Mouse (Mus musculus): ENCODE data around the gene Olfr1369-ps1. TPM values are rescaled to one million over a fixed set of nuclear protein-coding genes. Genes with fewer than 3 reads are reported as not detected.

The Olfr1369-ps1 gene
- polyA plus RNA-seq, 1 experiment = not detected

GRCm38 (mm10) chr13:21160657-21161590, 49.6 kb downstream of the Olfr1369-ps1 start:
- TF ChIP-seq CTCF (IDR thresholded peaks at IDR 0.05; ENCODE audit: control insufficient read depth, insufficient read depth, insufficient replicate concordance, low read depth, low read length) (no peak), POLR2A (IDR thresholded peaks at IDR 0.05; ENCODE audit: control insufficient read depth, low read depth, low read length) (no peak)
- Histone ChIP-seq H3K27me3 (ENCODE audit: control insufficient read depth, insufficient read depth, low read length) (no peaks in the 10 kb centered on the region), H3K4me3 (ENCODE audit: control insufficient read depth, low read depth, low read length) (peak overlapping the region; percentile 65; the same call in 1 of the 2 replicates), H3K4me1 (ENCODE audit: control insufficient read depth, insufficient read depth, low read length) (peaks cover 17% of the 10 kb centered on the region), H3K27ac (ENCODE audit: control insufficient read depth, insufficient read depth, low read depth, low read length) (no peak overlapping the region), H3K36me3 (ENCODE audit: control insufficient read depth, insufficient read depth, low read length) (no peaks in the 10 kb centered on the region)

GRCm38 (mm10) chr13:21161591-21161990, 50.3 kb downstream of the Olfr1369-ps1 start:
- Histone ChIP-seq H3K27me3 (ENCODE audit: control insufficient read depth, insufficient read depth, low read length) (no peaks in the 10 kb centered on the region), H3K4me1 (ENCODE audit: control insufficient read depth, insufficient read depth, low read length) (peaks cover 17% of the 10 kb centered on the region), H3K27ac (ENCODE audit: control insufficient read depth, insufficient read depth, low read depth, low read length) (no peak overlapping the region), H3K36me3 (ENCODE audit: control insufficient read depth, insufficient read depth, low read length) (no peaks in the 10 kb centered on the region), H3K4me3 (ENCODE audit: control insufficient read depth, low read depth, low read length) (no peak overlapping the region)
- TF ChIP-seq CTCF (IDR thresholded peaks at IDR 0.05; ENCODE audit: control insufficient read depth, insufficient read depth, insufficient replicate concordance, low read depth, low read length) (no peak), POLR2A (IDR thresholded peaks at IDR 0.05; ENCODE audit: control insufficient read depth, low read depth, low read length) (no peak)

GRCm38 (mm10) chr13:21162591-21162990, 51.3 kb downstream of the Olfr1369-ps1 start:
- Histone ChIP-seq H3K4me1 (ENCODE audit: control insufficient read depth, insufficient read depth, low read length) (peaks cover 17% of the 10 kb centered on the region), H3K27ac (ENCODE audit: control insufficient read depth, insufficient read depth, low read depth, low read length) (no peak overlapping the region), H3K4me3 (ENCODE audit: control insufficient read depth, low read depth, low read length) (no peak overlapping the region), H3K36me3 (ENCODE audit: control insufficient read depth, insufficient read depth, low read length) (no peaks in the 10 kb centered on the region), H3K27me3 (ENCODE audit: control insufficient read depth, insufficient read depth, low read length) (no peaks in the 10 kb centered on the region)
- TF ChIP-seq POLR2A (IDR thresholded peaks at IDR 0.05; ENCODE audit: control insufficient read depth, low read depth, low read length) = no peak
- TF ChIP-seq CTCF (IDR thresholded peaks at IDR 0.05; ENCODE audit: control insufficient read depth, insufficient read depth, insufficient replicate concordance, low read depth, low read length) = no peak

GRCm38 (mm10) chr13:21166936-21167909, 55.9 kb downstream of the Olfr1369-ps1 start:
- TF ChIP-seq POLR2A (IDR thresholded peaks at IDR 0.05; ENCODE audit: control insufficient read depth, low read depth, low read length) (no peak), CTCF (IDR thresholded peaks at IDR 0.05; ENCODE audit: control insufficient read depth, insufficient read depth, insufficient replicate concordance, low read depth, low read length) (no peak)
- H3K36me3 ChIP-seq (ENCODE audit: control insufficient read depth, insufficient read depth, low read length) = no peaks in the 10 kb centered on the region
- H3K27me3 ChIP-seq (ENCODE audit: control insufficient read depth, insufficient read depth, low read length) = no peaks in the 10 kb centered on the region
- H3K4me1 ChIP-seq (ENCODE audit: control insufficient read depth, insufficient read depth, low read length) = peaks cover 5% of the 10 kb centered on the region
- peak overlapping the region; percentile 37; the same call in 1 of the 2 replicates for H3K4me3 ChIP-seq (ENCODE audit: control insufficient read depth, low read depth, low read length)
- no peak overlapping the region for H3K27ac ChIP-seq (ENCODE audit: control insufficient read depth, insufficient read depth, low read depth, low read length)

GRCm38 (mm10) chr13:21167910-21168300, 56.6 kb downstream of the Olfr1369-ps1 start:
- Histone ChIP-seq H3K4me3 (ENCODE audit: control insufficient read depth, low read depth, low read length) (no peak overlapping the region; the same call in 1 of the 2 replicates), H3K36me3 (ENCODE audit: control insufficient read depth, insufficient read depth, low read length) (no peaks in the 10 kb centered on the region), H3K27ac (ENCODE audit: control insufficient read depth, insufficient read depth, low read depth, low read length) (no peak overlapping the region), H3K27me3 (ENCODE audit: control insufficient read depth, insufficient read depth, low read length) (no peaks in the 10 kb centered on the region), H3K4me1 (ENCODE audit: control insufficient read depth, insufficient read depth, low read length) (peaks cover 8% of the 10 kb centered on the region)
- no peak for TF ChIP-seq CTCF (IDR thresholded peaks at IDR 0.05; ENCODE audit: control insufficient read depth, insufficient read depth, insufficient replicate concordance, low read depth, low read length)
- TF ChIP-seq POLR2A (IDR thresholded peaks at IDR 0.05; ENCODE audit: control insufficient read depth, low read depth, low read length) = no peak

GRCm38 (mm10) chr13:21168371-21169011, 57.2 kb downstream of the Olfr1369-ps1 start:
- Histone ChIP-seq H3K36me3 (ENCODE audit: control insufficient read depth, insufficient read depth, low read length) (no peaks in the 10 kb centered on the region), H3K27me3 (ENCODE audit: control insufficient read depth, insufficient read depth, low read length) (no peaks in the 10 kb centered on the region), H3K4me3 (ENCODE audit: control insufficient read depth, low read depth, low read length) (peak overlapping the region; percentile 74), H3K4me1 (ENCODE audit: control insufficient read depth, insufficient read depth, low read length) (peaks cover 10% of the 10 kb centered on the region), H3K27ac (ENCODE audit: control insufficient read depth, insufficient read depth, low read depth, low read length) (no peak overlapping the region)
- TF ChIP-seq CTCF (IDR thresholded peaks at IDR 0.05; ENCODE audit: control insufficient read depth, insufficient read depth, insufficient replicate concordance, low read depth, low read length) (no peak), POLR2A (IDR thresholded peaks at IDR 0.05; ENCODE audit: control insufficient read depth, low read depth, low read length) (no peak)

Other genes with a start within 250 kb of the Olfr1369-ps1 start
- gene Olfr1370, start 36.5 kb upstream of the Olfr1369-ps1 start, polyA plus RNA-seq (2012; rRNA removed) = not detected in 2 replicates
- not detected in 2 replicates for gene Olfr263, start 18.2 kb downstream of the Olfr1369-ps1 start, polyA plus RNA-seq (2012; rRNA removed)
- gene Olfr1368, start 34.4 kb downstream of the Olfr1369-ps1 start, polyA plus RNA-seq (2012; rRNA removed) = 0.10 TPM in 1 of 2 replicates, not detected in the other
- gene Trim27, start 68.0 kb downstream of the Olfr1369-ps1 start, polyA plus RNA-seq (2012; rRNA removed) = 142 and 149 TPM in 2 replicates
- gene Gpx5, start 181.2 kb downstream of the Olfr1369-ps1 start, polyA plus RNA-seq (2012; rRNA removed) = 0.63 TPM in 1 of 2 replicates, not detected in the other
- gene Gpx6, start 200.6 kb downstream of the Olfr1369-ps1 start, polyA plus RNA-seq (2012; rRNA removed) = 73.9 and 120 TPM in 2 replicates
- not detected in 2 replicates for gene Olfr1367, start 235.4 kb downstream of the Olfr1369-ps1 start, polyA plus RNA-seq (2012; rRNA removed)

Data from testis, adult 2 months (tissue).